14 mouse cellular contexts compared by ENCODE assay signal in the genomic region with DNA sequence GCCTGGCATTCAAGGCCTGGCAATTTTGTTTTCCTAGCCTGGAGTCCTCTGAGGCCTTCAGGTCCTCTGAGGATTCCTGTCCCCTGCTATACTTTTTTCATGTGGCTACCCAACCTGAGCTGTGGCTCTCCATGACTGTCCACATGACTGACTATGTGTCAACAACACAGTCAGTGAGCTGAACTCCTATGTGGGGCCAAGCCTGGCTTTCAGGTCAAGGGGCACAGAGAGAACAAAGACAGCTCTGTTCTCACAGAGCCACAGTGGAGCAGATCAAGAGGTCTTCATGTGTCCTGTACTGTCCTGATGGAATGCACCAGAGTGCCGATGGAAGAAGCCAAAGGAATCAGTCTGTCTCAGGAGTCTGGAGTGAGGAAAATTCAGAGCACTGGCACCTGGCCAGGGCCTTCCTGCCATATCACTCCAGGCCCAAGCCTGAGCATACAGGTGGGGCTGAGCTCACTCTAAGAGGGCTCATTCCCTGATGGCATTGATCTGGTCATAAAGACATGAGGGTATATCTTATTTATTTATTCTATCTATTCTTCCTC. TPM values are rescaled to one million over a fixed set of nuclear protein-coding genes. Genes with fewer than 3 reads are reported as not detected.
DNase-seq lines count a peak whose midpoint lies in the region; ATAC-seq and TF ChIP-seq lines count a peak whose summit lies in the region.
"Had no signal": no experiment of that assay in that cellular context is flagged by ENCODE, and none has a peak within 500 bp of the region (broad histone marks: within the 10 kb centered on the region; RNA-seq: fewer than 3 reads in every experiment).

No protein-coding gene starts in this region.

- no peaks in the 10 kb centered on the region for H3K36me3 ChIP-seq in hindbrain, embryonic 10.5 days
- no peaks in the 10 kb centered on the region for H3K36me3 ChIP-seq in hindbrain, postnatal 0 days (ENCODE audit: insufficient read depth, low read length)
- H3K36me3 ChIP-seq in liver, embryonic 16.5 days (ENCODE audit: control insufficient read depth, insufficient read depth): no peaks in the 10 kb centered on the region
- no peaks in the 10 kb centered on the region for H3K36me3 ChIP-seq in midbrain, embryonic 11.5 days (ENCODE audit: control insufficient read depth, insufficient read depth, low read length)
- H3K36me3 ChIP-seq in heart, adult 2 months (ENCODE audit: control insufficient read depth, insufficient read depth, low read length): no peaks in the 10 kb centered on the region
- H3K36me3 ChIP-seq in thymus, adult 2 months (ENCODE audit: control insufficient read depth, insufficient read depth, low read length): no peaks in the 10 kb centered on the region
- H3K36me3 ChIP-seq: forebrain, embryonic 12.5 days had no signal

- no peaks in the 10 kb centered on the region for H3K27me3 ChIP-seq in hindbrain, embryonic 10.5 days (ENCODE audit: insufficient read depth, poor library complexity, severe bottlenecking)
- H3K27me3 ChIP-seq in hindbrain, postnatal 0 days (ENCODE audit: insufficient read depth, low read length): no peaks in the 10 kb centered on the region
- H3K27me3 ChIP-seq in liver, embryonic 16.5 days (ENCODE audit: control insufficient read depth, insufficient read depth, low read depth, low read length): no peaks in the 10 kb centered on the region
- H3K27me3 ChIP-seq in midbrain, embryonic 11.5 days (ENCODE audit: control insufficient read depth, insufficient read depth, low read length): no peaks in the 10 kb centered on the region
- H3K27me3 ChIP-seq in heart, adult 2 months (ENCODE audit: control insufficient read depth, insufficient read depth, low read length): no peaks in the 10 kb centered on the region
- no peaks in the 10 kb centered on the region for H3K27me3 ChIP-seq in thymus, adult 2 months (ENCODE audit: control insufficient read depth, insufficient read depth, low read length)
- H3K27me3 ChIP-seq: forebrain, embryonic 12.5 days had no signal

- WGBS in hindbrain, embryonic 10.5 days: 12% methylated on average over 1 of the region's 1 CpGs
- 4% methylated on average over 1 of the region's 1 CpGs for WGBS in hindbrain, postnatal 0 days
- WGBS in liver, embryonic 16.5 days (ENCODE audit: insufficient replicate concordance): 53% methylated on average over 1 of the region's 1 CpGs
- 27% methylated on average over 1 of the region's 1 CpGs for WGBS in midbrain, embryonic 11.5 days
- WGBS in heart, adult 2 months: 57% methylated on average over 1 of the region's 1 CpGs
- 94% methylated on average over 1 of the region's 1 CpGs for WGBS in thymus, adult 2 months

- no peak overlapping the region for H3K4me2 ChIP-seq in hindbrain, postnatal 0 days (ENCODE audit: low read depth, low read length)
- H3K4me2 ChIP-seq in liver, embryonic 16.5 days (ENCODE audit: low read depth, low read length): no peak overlapping the region
- H3K4me2 ChIP-seq in midbrain, embryonic 11.5 days: no peak overlapping the region
- H3K4me2 ChIP-seq: forebrain, embryonic 12.5 days had no signal

- H3K9ac ChIP-seq in hindbrain, postnatal 0 days (replicated peaks; ENCODE audit: low read length): no peak overlapping the region
- no peak overlapping the region for H3K9ac ChIP-seq in liver, embryonic 16.5 days (ENCODE audit: low read depth, low read length)
- H3K9ac ChIP-seq in midbrain, embryonic 11.5 days (ENCODE audit: low read length): no peak overlapping the region
- no peak overlapping the region for H3K9ac ChIP-seq in heart, adult 2 months (ENCODE audit: low read depth, low read length)
- H3K9ac ChIP-seq: forebrain, embryonic 12.5 days had no signal

- ATAC-seq in hindbrain, postnatal 0 days: no peak
- ATAC-seq in liver, embryonic 16.5 days (ENCODE audit: low read depth): 0 out of 2 replicates have a peak, but pooled peaks have one; percentile 41
- no peak for ATAC-seq in midbrain, embryonic 11.5 days (ENCODE audit: low FRiP score)
- ATAC-seq: hindbrain, embryonic 16.5 days had no signal

- no peak overlapping the region for H3K27ac ChIP-seq in hindbrain, embryonic 10.5 days
- no peak overlapping the region for H3K27ac ChIP-seq in hindbrain, postnatal 0 days
- no peak overlapping the region for H3K27ac ChIP-seq in liver, embryonic 16.5 days (ENCODE audit: low read length)
- H3K27ac ChIP-seq in midbrain, embryonic 11.5 days (ENCODE audit: low read depth, low read length): no peak overlapping the region
- H3K27ac ChIP-seq in heart, adult 2 months: no peak overlapping the region
- no peak overlapping the region for H3K27ac ChIP-seq in thymus, adult 2 months (ENCODE audit: control insufficient read depth, insufficient read depth, low read length)
- H3K27ac ChIP-seq: forebrain, embryonic 12.5 days had no signal

- H3K79me2 ChIP-seq in heart, adult 2 months (replicated peaks; ENCODE audit: control insufficient read depth, insufficient read depth, low read length): no peaks in the 10 kb centered on the region

- no peak for TF ChIP-seq EP300 in heart, adult 2 months (IDR thresholded peaks at IDR 0.05; ENCODE audit: insufficient read depth, low read depth, low read length)

- no peak overlapping the region for H3K4me3 ChIP-seq in hindbrain, embryonic 10.5 days
- H3K4me3 ChIP-seq in hindbrain, postnatal 0 days (ENCODE audit: low read length): no peak overlapping the region
- no peak overlapping the region for H3K4me3 ChIP-seq in liver, embryonic 16.5 days (ENCODE audit: low read depth, low read length)
- no peak overlapping the region for H3K4me3 ChIP-seq in midbrain, embryonic 11.5 days (ENCODE audit: low read depth, low read length)
- H3K4me3 ChIP-seq in heart, adult 2 months: no peak overlapping the region
- H3K4me3 ChIP-seq in thymus, adult 2 months (ENCODE audit: control insufficient read depth, insufficient read depth, low read length): no peak overlapping the region
- H3K4me3 ChIP-seq: forebrain, embryonic 12.5 days had no signal

- peaks cover 8% of the 10 kb centered on the region for H3K4me1 ChIP-seq in hindbrain, embryonic 10.5 days (replicated peaks)
- H3K4me1 ChIP-seq in hindbrain, postnatal 0 days (ENCODE audit: insufficient read depth, low read length): no peaks in the 10 kb centered on the region
- H3K4me1 ChIP-seq in liver, embryonic 16.5 days (ENCODE audit: control insufficient read depth, low read depth, low read length): no peaks in the 10 kb centered on the region
- no peaks in the 10 kb centered on the region for H3K4me1 ChIP-seq in midbrain, embryonic 11.5 days (ENCODE audit: control insufficient read depth, insufficient read depth, low read length)
- H3K4me1 ChIP-seq in heart, adult 2 months (ENCODE audit: control insufficient read depth, insufficient read depth, low read length): no peaks in the 10 kb centered on the region; the same call in 1 of the 2 replicates
- no peaks in the 10 kb centered on the region for H3K4me1 ChIP-seq in thymus, adult 2 months (replicated peaks; ENCODE audit: control insufficient read depth, insufficient read depth, low read length)
- H3K4me1 ChIP-seq: forebrain, embryonic 12.5 days had no signal

- DNase-seq in hindbrain, embryonic 10.5 days (ENCODE audit: low spot score): peak; percentile 29
- no peak for DNase-seq in hindbrain, postnatal 0 days (ENCODE audit: low spot score)
- peak; percentile 48 for DNase-seq in embryo, embryonic 10.5 days (ENCODE audit: low spot score)
- DNase-seq in kidney, adult 9 months: peak; percentile 5
- no peak for DNase-seq in midbrain, embryonic 11.5 days (ENCODE audit: low spot score, missing footprints)
- no peak for DNase-seq in heart, adult 2 months
- DNase-seq in thymus, adult 2 months: no peak
- DNase-seq: cerebellum, adult 11 months; layer of hippocampus, adult 9-11 months; lung, adult 18-20 months; thymus, adult 18-20 months had no signal

- no peaks in the 10 kb centered on the region for H3K9me3 ChIP-seq in hindbrain, embryonic 10.5 days
- H3K9me3 ChIP-seq in hindbrain, postnatal 0 days (ENCODE audit: low read length): no peaks in the 10 kb centered on the region
- H3K9me3 ChIP-seq in liver, embryonic 16.5 days (replicated peaks; ENCODE audit: control insufficient read depth, low read length): no peaks in the 10 kb centered on the region
- H3K9me3 ChIP-seq in midbrain, embryonic 11.5 days (ENCODE audit: control insufficient read depth, low read length): no peaks in the 10 kb centered on the region
- H3K9me3 ChIP-seq: forebrain, embryonic 12.5 days had no signal

- intact Hi-C loops in heart, adult 2 months (cut with DNase I): no loop called here

- no peak for TF ChIP-seq CTCF in hindbrain, postnatal 0 days (IDR thresholded peaks at IDR 0.05; ENCODE audit: low read depth)
- no peak for TF ChIP-seq CTCF in heart, adult 2 months (IDR thresholded peaks at IDR 0.05)
- TF ChIP-seq CTCF in thymus, adult 2 months (IDR thresholded peaks at IDR 0.05; ENCODE audit: borderline replicate concordance, control insufficient read depth, extremely low read depth, insufficient read depth, low read length, poor library complexity): no peak

- no peak for TF ChIP-seq POLR2A in heart, adult 2 months (IDR thresholded peaks at IDR 0.05; ENCODE audit: insufficient read depth, low read depth, low read length)
- TF ChIP-seq POLR2A in thymus, adult 2 months (IDR thresholded peaks at IDR 0.05; ENCODE audit: control insufficient read depth, extremely low read depth, insufficient read depth, low read length, poor library complexity): no peak

RNA-seq across cellular contexts. Expression of a gene that starts 25.7 kb away (rescaled TPM):
- polyA plus RNA-seq in hindbrain, embryonic 10.5 days (2016; fragmentation: Nextera tagmentation; extraction: Ambion mirVana): 2.0 and 2.3 TPM in 2 replicates
- 1.3 and 3.1 TPM in 2 replicates for total RNA-seq in hindbrain, postnatal 0 days (2014; rRNA removed)
- 1.5 and 1.7 TPM in 2 replicates for polyA plus RNA-seq in hindbrain, postnatal 0 days (2015; fragmentation: Nextera tagmentation; extraction: Ambion mirVana)
- 24.5 and 26.3 TPM in 2 replicates for polyA plus RNA-seq in liver, embryonic 16.5 days (2015; fragmentation: Nextera tagmentation; extraction: Ambion mirVana)
- polyA plus RNA-seq in midbrain, embryonic 11.5 days (2014; fragmentation: Nextera tagmentation; extraction: Ambion mirVana): 2.3 and 3.2 TPM in 2 replicates
- total RNA-seq in heart, adult 2 months (2021): 10 to 100 TPM; 16.0 to 17.5 TPM
- polyA plus RNA-seq in heart, adult 2 months (2012; rRNA removed): 19.3 and 22.3 TPM in 2 replicates
- polyA plus RNA-seq in thymus, adult 2 months (2012; rRNA removed): 10.9 and 12.9 TPM in 2 replicates

Comparison
In these comparisons a context has a peak if more than half of its experiments do, and no peak if none do; other contexts are left out.
1. DNase-seq: peak in hindbrain, embryonic 10.5 days (single experiment), embryo, embryonic 10.5 days (single experiment) and kidney, adult 9 months (single experiment); none in hindbrain, postnatal 0 days (single experiment), midbrain, embryonic 11.5 days (single experiment), heart, adult 2 months (0 of 2) and thymus, adult 2 months (single experiment).